Mouse (Mus musculus) embryo, embryonic 10 days (tissue): ENCODE results near the gene Zfp583.
A peak's percentile ranks its signal among the peaks of the same experiment; 100 is the strongest.
"Not testable (repeated sequence)": the region's sequence is repeated elsewhere in the genome, so short reads cannot be mapped to it uniquely, and the experiment has no call there.

ENCODE experiments used
- DNase-seq: peaks from one replicate; pipeline ENCODE4 v3.0.0-alpha.2; 2015; ENCODE audit warnings: low spot score

The Zfp583 gene

DNA sequence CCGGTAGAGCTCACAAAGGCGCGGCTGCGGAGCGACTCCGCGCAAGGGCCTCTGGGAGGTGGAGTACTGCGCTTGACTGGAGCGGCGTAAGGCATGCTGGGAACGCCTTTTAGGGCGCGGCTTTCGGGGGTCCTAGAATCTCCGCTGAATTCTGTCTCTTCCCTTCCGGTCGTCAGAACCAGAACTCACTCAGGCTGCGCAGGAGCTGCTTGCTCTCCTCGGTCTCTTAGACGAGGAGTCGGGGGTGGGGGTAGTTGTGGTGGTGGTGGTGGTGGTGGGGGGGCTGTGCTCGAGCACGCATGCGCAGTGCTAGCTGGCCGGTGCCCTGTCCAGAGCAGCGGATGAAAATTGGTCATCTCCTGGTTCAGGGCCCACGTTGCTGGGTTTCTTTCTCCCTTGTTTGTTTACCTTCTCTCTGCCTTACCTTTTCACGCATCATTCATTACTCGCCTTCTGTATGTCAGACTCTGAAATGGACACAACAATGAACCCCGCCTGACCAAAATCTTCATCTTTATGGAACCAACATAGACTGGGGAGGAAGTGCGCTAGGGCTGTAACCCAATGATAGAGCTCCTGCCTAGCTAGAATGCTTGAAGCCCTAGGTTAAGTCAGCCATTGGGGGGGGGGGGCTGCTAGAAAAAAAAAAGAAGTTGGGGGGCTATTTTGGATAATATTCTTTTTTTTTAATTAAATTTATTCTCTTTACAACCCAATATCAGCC lies at the start of gene Zfp583:
Zfp583 (minus strand) TSS at position 53 of the 724 bp plus-strand sequence.
- DNase-seq, result peak; percentile 91

DNA sequence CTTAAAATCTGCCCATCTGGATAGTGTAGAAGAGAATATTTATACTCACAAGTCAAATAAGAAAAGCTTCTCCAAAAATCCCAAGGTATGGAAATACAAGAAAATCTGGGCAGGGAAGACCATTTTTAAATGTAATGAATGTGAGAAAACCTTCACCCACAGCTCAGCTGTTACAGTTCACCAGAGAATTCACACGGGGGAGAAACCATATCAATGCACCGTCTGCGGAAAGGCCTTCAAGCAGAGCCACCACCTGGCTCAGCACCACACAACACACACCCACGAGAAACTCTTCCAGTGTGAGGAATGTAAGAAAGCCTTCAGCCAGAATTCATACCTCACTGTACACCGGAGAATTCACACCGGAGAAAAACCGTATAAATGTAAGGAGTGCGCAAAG lies 47.4 kb upstream of the Zfp583 start:
- no peak for DNase-seq

DNA sequence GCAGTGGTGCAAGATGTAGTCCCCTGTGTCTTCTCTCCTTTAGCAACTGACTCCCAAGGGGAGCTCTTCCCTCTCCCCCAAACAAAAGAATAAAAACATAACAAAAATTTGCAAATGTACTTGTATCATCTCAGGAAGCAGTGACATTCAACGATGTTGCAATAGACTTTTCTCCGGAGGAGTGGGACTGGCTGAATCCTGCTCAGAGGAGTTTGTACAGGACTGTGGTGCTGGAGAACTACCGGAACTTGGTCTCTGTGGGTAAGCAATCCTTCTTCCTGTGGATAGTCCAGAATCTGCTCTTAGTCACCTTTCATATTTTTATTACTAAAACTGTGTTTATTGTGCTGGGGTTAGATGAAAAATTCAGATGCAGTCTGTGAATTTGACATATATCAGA lies 41.9 kb upstream of the Zfp583 start:
- no peak for DNase-seq

DNA sequence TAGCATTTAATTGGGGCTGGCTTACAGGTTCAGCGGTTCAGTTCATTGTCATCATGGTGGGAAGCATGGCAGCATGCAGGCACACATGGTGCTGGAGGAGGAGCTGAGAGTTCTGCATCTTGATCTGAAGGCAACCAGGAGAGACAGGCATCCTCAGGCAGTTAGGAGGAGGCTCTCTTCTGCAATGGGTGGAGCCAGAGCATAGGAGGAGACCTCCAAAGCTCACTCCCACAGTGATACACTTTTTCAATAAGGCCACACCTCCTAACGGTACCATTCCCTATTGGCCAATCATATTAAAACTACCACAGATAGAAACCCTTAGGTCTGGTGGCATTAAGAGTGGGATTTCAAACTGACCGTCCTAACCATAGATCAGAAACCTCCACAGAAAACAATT lies 38.4 kb upstream of the Zfp583 start:
- no peak for DNase-seq

DNA sequence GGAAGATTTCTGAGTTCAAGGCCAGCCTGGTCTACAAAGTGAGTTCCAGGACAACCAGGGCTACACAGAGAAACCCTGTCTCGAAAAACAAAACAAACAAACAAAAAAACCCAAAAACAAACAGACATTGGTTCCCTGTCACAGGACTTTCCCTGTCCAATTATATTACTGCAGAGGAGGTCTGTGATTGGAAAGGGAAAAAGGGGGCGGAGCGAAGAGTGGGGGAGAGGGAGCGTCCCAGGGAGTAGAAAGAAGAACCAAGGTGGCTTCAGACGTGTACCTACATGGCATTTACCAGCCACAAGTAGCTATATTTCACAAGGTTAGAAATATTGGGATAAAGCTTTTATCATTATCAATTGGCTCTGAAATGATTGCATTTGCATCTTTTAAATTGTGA lies 37.1 kb upstream of the Zfp583 start:
- not testable (repeated sequence) for DNase-seq

DNA sequence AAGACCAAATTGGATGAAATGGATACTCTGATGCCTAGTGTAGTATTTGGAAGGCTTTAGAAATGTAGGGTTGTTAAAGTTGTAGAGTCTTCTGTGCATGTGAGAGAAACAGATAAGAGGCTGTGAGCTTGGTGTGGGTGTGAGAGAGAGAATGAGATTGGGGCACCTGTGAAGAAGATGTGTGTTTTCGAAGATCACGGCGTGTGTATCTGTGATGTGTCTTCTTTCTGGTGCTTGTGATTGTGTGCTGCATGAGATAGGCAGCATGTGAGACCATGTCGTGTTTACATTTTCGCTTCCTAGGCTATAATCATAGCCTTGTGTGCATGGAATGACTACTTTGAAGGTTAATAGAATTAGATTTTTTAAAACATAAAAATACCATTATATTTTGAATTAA lies 36.1 kb upstream of the Zfp583 start:
- no peak for DNase-seq

DNA sequence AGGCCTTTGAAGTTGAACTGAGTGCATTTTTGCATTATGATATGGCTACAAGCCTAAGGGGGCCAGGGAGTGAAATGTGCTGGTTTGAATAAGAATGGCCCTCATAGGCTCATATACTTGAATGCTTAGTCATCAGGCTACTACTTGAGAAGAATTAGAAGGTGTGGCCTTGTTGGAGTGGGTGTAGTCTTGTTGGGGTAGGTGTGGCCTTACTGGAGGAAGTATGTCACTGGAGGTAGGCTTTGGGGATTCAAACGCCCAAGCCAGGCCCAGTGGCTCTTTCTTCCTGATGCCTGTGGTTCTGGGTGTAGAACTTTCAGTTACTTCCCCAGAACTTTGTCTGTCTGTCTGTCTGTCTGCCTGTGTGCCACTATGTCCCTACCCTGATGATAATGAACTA lies 33.7 kb upstream of the Zfp583 start:
- no peak for DNase-seq

DNA sequence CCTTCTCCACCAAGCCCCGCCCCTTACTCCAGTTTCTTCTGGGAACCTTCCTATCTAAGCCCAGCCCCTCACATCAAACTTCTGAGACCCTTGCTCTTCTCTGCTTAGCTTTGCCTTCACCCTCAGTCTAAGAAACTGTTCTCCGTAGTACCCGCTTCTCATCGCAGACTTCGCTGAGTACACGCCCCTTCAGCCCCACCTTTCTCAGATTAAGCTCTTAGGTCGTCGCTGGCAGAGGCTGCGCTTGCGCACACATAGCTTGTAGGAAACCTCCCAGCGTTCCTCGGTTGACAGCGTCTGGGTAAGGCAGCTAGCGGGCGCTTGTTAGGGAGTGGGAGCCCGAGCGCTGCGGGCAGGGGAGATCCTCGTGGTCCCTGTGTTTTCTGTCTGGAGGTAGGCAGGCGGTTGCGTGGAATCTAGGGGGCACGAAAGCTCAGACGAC lies 32.0 kb upstream of the Zfp583 start, which contains the start of gene Zfp78:
Zfp78 (plus strand) TSS at position 234 of the 442 bp plus-strand sequence.
- DNase-seq, result peak; percentile 96

DNA sequence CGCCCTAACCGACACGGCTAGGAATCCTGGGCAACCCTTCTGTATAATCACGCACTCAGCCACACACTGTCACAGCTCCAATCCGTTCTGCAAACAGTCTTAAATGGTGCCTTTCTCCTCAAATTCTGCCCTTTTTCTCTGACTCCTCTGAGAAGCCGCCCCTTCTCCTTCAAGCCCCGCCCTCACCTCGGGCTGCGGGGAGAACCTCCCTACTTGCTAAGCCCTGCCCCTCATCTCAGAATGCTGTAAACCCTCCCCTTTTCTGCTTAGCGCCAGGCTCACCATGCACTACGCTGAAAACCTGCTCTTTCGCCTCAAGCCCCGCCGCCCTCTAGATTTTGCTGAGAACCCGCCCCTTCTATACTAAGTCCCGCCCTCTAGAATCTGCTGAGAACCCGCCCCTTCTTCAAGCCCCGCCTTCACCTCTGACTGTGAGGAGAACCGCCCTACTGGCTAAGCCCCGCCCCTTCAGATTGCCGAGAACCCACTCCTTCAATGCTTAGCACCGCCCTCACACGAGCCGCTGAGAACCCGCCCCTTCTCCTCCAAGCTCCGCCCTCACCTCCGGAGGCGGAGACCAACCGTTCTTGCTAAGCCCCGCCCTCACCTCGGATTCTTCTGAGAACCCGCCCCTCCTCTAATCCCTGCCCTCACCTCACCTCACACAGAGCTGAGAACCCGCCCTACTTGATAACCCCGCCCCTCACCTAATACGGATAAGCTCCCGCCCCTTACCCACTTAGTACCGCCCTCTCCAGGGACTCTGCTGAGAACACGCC lies 31.4 kb upstream of the Zfp583 start:
- peak; percentile 97 for DNase-seq

DNA sequence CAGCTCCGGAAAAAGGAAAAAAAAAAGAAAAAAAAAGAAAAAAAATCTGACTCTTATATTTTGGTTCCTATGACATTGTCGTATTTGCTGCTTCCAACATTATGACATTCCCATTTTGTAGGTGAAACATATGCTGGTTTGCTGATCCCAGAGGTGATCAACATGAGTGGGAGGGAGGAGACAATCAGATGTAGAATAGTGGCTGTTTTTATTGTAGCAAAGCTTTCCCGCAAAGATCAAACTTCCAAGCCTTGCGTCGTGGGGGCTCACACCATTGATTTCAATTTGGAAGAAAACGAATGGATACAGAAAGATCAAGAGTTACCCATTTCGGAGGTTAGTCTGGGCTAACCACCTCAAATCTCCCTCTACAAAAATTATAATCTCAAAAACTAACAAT lies 30.7 kb upstream of the Zfp583 start:
- no peak for DNase-seq

DNA sequence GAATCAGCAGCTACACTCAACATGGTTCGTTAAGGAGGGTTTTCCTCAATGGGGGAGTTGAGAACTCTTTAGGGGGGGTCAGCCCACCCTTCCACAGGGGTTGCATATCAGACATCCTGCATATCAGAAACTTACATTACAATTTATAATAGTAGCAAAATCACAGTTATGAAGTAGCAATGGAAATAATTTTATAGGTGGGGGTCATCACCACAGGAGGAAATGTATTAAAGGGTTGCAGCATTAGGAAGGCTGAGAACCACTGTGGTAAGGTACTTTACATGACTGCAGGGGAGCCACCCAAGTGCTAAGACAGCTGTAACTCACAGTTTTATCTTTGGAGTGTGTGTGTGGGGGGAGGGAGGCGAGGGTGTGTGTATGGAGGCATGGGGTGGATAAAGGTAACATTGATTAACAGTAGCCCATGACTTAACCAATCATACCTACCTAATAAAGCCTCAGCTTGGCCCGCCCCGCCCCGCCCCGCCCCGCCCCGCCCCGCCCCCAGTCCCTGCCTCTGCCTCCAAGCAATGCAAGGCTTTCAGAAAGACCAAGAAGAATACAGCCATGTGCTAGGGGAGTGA lies 29.5 kb upstream of the Zfp583 start:
- DNase-seq, result no peak

DNA sequence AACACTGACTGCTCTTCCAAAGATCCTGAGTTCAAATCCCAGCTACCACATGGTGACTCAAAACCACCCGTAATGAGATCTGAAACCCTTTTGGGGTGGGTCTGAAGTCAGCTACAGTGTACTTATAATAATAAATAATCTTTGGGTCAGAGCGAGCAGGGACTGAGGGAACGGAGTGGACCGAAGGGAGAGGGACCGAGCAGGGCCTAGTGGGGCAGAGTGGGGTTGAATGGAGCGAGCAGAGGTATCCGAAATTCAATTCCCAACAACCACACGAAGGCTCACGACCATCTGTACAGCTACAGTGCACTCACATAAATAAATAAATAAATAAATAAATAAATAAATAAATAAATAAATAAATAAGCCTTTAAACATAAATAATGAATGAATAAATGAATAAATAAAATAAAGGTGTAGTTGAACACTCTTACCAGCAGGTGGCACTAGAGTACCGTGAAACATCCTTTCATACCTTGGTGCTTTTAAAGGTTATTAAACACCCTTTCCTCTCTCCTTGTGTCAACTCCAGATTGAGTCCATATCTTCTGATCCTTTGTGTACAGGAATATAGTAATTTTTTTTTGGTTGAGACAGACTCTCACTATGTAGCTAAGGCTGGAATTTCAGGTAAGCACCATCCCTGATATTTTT lies 28.0 kb upstream of the Zfp583 start:
- DNase-seq, result peak; percentile 81

DNA sequence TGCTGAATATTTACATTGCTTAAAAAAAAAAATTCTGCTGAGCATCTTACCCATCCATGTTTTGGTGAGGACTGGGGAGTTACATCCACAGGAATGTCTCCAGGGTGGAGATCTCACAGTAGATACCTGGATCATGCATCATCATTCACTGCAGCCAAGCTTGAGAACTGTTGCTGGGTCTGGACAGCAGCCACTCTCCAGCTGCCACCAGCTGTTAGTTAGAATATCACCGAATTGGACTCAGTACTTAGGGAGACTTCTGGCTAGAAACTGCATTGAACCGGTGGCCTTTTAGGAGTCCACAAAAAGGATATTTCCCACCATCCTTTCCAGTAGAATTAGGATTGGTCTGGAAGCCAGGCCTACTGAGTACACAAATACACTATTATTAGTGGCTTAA lies 27.0 kb upstream of the Zfp583 start:
- no peak for DNase-seq

DNA sequence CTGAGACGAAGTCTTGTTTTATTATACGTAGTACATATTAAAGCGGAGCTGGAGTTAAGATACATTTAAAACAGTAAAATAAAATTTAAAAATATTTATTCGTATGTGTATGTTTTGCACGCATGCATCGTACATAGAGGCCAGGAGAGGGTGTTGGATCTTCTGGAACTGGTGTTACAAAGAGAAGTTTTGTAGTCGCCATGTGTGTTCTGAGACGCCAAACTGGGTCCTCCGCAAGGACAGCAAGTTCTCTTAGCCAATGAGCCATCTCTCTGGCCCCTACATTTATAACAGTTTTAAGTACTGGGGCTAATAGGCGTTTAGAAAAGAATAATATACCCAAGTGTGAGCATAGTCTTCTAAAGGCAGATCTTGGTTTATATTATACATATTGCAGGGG lies 13.0 kb upstream of the Zfp583 start:
- no peak for DNase-seq

DNA sequence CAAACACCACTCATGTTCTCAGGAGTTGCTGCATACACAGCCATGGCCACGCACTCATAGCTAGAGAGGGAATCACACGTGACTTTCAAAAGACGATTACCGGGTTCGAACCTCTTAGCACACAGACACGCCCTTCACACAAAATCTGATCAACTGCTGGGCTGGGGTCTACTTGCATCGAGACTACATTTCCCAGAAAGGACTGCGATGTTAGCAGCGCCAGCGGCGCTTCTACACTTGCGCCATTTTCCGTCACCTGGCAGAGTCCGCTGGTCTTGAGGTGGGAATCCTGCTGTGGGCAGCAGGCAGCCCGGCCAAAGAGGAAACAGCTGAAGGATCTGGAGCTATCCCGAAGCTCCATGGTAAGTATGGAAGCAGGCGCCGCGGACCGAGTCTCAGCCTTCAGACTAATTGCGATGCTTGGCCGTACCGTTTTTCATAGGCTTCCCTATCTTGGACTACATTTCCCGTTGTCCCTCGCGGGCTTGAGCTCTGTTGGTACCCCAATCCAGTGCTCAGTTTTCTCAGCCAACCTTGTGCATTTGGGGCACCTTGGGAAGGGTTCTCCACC lies 12.5 kb upstream of the Zfp583 start, which contains the start of gene Gm3854:
Gm3854 (plus strand) TSS at position 259 of the 571 bp plus-strand sequence.
- DNase-seq, result peak; percentile 88

DNA sequence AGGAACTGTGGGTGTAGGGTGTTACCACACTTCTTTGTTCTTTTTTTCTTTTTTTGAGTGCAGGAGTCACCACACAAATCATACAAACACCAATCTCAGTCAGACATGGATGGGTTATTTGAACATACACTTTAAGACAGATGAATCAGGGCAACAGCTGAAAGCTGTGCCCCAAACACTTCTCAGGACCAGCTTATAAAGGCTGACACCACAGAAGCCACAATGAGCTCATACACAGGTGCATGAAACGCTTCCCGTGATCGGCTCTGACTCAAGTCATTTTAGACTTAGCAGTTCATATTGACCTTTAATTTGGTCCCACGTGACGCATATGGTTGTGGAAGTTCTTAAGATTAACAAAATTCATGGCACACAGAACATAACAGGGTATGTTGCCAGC lies 8.8 kb upstream of the Zfp583 start:
- no peak for DNase-seq

DNA sequence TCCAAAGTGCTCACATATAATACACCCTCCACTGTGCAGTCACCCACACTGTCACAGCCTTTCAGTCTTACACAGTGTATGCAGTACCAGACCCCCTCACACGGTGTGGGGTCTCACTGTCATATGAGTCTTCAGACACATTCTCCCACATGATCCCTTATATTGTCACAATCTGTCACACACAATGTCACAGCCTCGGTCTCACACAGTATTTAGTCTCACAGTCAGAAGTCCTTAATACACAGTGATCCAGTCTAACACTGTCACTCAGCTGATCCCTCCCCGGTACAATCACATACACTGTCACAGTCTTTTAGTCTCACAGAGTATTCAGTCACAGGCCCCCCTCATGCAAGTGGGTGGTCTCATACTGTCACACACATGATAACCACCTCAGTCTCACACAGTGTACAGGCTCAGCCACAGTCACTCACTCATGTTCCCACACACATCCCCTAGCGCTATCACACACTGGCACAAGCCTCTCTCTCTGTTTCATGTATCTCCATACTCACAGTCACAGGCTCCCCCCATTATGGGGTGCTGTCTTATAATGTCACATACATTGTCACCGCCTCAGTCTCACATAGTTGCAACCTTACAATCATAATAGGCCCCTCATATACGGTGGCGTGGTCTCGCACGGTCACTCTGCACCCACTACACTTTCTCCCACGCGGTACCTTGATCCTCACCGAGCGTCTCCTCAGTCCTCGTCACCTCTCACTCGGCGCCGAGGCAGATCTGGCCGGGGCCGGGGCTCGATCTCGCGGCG lies 440 bp downstream of the Zfp583 start:
- DNase-seq, result peak; percentile 6

DNA sequence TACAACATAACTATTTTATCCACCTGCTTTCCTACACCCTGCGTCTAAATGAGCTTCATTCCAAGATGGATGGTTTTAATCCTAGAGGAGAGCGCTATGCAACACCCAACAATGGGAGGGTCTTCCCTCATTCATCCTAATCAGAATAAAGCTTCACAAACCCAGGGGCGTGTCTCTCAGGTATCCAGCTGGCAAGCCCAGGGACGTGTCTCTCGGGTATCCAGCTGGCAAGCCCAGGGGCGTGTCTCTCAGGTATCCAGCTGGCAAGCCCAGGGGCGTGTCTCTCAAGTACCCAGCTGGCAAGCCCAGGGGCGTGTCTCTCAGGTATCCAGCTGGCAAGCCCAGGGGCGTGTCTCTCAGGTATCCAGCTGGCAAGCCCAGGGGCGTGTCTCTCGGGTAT lies 30.3 kb downstream of the Zfp583 start:
- not testable (repeated sequence) for DNase-seq

DNA sequence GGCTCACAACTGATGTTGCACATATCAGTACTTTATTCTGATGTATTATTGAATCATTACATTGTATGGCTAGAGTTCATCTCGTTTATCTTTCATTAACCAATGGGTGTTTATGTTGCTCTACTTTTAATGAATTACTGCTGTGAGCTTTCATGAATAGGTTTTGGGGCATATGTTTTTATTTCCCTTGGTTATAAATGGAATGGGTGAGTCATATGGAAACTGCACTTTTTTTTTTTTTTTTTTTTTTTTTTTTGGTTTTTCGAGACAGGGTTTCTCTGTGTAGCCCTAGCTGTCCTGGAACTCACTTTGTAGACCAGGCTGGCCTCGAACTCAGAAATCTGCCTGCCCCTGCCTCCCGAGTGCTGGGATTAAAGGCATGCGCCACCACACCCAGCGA lies 40.0 kb downstream of the Zfp583 start:
- not testable (repeated sequence) for DNase-seq

DNA sequence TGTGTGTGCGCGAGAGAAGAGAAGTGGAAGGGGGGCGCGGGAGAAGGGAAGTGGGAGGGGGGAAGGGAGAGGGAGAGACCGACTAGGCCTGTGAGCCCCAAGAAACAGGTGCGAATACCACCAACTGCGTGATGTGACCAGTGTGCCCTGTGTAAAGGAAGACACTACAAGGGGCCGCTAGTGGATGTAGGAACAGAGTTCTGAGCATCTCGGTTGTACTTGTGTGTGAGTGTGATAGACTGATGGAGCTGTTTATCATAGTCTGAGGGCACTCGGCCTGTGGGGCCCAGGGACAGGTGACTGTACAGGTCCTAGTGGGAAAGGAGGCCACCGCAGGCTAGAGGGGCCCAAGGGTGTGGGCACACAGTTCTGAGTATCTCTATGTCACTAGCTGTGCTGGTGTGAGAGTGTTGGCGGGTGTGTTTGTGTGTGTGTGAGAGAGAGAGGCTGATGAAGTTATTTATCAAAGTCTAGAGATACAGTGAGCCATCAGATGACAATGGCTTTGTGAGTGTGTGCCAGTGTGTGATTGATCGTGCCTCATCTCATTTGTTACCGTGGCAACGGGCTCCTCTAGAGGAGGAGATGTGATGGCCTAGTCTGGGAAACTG lies 44.1 kb downstream of the Zfp583 start:
- DNase-seq, result peak; percentile 72
